Mouse (Mus musculus) CH12F3 (cell line): ENCODE measurements around the gene Axin1.

Experiments
- in situ Hi-C: fragments of 300-500 bp; cut with MboI; formaldehyde crosslinking; loops from 2 replicates; pipeline ENCODE4 v1.14.3; 2020; ENCODE audit warnings: low sequenced_read_pairs

Gene Axin1

DNA sequence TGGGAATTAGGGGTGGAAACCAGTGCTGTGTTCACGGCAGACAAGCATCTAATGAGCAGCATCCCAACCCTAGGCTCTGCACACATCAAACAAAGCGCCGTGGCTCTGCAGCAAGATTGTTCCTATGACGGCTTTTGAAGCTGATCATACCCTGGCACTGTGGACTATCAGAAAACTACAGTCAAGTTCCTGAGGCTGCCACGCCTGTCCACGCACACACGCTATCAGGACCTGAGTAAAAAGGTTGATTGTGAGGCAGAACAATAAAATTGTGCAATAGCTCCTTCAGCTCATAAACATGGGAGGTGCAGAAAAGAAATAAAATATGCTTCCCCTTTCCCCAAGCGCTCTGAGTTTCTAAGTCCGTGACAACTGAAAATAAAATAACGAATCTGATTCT, 99.2 kb downstream of the Axin1 start:
- in situ Hi-C loops, result no loop called here

DNA sequence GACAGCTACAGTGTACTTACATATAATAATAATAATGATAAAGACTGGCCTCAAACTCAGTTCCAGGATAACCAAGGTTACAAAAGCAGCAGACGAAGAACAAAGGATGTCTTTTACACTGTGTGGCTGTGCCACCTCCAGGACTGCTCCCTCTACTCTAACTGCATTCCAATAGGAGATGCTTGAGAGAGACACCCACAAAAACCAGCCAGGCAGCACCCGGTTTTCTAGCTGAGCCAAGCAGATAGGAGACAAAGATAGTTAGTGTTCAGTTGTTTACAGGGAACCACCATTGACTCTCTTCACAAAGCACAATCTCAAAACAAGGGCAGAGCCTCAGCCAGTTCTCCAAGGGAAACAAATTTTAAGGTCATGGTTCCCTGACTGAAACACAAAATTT, 101.1 kb downstream of the Axin1 start:
- in situ Hi-C loops, result no loop called here

DNA sequence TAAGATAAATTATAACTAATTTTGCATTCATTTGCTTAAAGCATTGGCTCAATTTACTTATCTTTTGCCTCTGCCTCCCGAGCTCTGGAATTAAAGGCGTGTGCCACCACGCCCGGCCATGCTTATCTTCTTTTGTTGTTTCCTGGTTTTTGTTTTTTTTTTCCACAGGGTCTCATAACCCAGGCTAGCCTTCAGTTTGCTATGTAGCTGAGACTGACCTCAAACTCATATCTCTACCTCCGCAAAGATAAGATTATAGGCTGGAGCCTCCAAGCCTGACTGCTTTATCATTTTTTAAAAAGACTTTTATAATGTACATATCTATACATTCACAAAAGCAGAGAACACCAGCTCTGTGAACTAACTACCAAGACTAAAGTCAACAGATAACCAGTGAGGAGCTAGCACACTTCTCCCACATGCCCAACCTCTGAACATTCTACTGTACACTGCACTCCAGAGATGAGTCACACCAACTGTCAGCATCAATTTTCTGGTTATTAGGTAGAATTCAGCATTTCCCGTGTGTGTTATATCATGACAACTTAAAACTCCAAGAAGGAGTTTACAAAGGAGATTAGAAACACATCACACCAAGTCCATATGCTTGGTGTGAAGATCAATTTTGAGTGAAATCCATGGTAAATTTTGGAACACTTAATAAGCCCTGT, 101.8 kb downstream of the Axin1 start:
- in situ Hi-C loops, result no loop called here

DNA sequence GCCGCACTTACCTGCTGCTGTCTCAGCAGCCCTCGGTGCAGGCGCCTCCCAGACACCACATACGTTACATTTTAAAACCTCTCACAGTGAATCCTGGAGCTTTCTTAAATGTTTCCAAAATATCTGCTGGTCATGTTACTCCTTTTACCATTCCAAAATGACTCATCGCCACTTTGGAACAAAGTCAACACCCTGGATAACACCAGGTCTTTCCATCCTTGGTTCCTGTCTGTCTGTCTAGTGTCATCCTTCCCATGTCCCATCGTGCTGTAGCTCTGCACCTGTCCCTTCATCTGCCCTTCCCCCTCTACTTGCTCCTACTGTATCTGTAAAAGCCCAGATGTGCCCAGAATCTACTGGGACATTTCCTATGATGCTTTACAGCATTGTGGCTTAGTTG, 102.5 kb downstream of the Axin1 start:
- in situ Hi-C loops, result no loop called here

DNA sequence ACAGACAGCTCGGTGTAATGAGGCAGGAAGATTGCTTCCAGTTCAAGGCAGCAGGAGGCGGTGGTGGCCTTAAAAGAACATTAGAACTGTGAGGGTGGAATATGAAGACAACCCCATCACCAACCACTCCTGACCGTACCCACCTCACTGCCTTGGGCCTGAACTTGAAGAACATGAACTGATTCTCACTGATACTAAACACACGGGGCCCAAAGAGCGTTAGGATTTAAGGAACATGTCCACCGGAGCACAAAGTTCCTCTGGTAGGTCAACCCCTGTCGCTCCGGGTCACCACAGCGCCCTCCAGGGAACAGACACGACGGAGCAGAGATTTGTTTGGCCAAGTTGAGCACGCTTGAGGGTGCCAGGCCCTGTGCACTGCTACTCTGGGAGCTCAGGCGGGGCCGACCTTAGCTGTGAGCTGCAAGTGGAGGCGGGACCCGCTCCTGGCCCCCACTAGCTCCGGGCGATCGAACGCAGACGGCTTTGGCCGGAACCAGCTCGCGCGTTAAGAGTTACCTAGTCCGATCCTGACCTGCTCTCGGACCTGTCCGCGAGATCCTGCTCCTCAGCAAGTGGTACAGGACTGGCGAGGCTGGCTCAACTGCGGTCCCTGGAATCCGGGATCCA, 105.1 kb downstream of the Axin1 start:
- in situ Hi-C loops, result no loop called here

DNA sequence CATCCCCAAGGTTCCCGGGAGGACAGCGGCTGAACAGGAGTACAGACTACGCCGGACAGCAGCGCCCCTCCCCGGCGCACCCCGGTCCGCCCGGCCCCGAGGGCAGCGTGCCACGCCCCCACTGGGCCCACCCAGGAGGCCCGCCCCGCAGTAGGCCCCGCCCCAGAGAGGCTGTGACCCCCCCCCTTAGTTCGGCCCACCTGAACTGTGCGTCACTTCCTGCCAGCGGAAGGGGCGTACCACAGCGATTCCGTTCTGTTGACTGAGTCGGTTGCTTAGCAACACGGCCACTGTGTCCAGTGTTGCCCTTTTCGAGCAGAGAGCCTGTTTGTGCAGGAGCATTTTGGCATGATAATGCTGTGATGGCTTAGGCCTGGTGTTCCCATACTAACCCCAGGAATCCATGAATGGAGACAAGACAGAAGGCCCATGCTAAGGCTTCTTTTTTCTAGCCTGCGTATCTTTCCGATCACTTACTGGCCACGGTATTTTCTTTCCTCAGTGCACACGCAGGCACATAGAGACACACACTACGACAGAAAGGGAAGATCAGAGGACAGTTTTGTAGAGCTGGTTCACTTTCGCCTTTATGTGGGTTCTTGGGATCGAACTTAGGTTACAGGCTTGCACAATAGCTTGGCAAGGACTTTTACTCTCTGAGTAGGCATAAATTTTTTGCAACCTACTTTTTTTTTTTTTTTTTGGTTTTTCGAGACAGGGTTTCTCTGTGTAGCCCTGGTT, 105.8 kb downstream of the Axin1 start, which contains the start of gene Fam234a:
TSS of gene Fam234a (minus strand) at position 142 of the 741 bp plus-strand sequence.
- in situ Hi-C loops, result no loop called here
